Mouse (Mus musculus): ENCODE measurements at regions not wholly inside any gene's neighbourhood (a gene's known extent, or its start where the extent isn't known, plus 50 kb on each side); places are given as distances from the start of the nearest gene placed in this dataset.

DNA sequence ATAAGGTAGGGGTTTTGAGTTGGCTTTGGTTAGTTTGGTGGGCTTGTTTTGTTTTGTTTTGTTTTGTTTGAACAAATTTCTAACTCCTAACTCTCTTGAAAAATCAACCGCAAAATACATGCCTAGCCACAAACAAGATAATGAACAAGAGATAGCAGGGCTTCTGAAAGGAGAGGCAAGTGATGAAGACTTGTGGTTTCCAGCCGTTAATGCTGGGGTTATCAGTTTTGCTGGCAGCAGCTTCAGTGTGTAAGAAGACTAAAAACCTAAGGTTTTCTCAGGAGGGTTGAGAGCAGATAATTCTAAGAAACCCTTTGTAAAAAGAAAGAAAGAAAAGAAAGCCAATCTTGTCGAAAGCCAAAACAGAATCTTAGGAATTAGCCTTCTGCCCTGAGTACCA is 115.6 kb downstream of the Dad1 start:
- no peak for TF ChIP-seq POLR2A (IDR thresholded peaks at IDR 0.05; ENCODE audit: control insufficient read depth, extremely low read depth, insufficient read depth, low read length, poor library complexity)
- no peak for TF ChIP-seq CTCF (IDR thresholded peaks at IDR 0.05; ENCODE audit: borderline replicate concordance, control insufficient read depth, extremely low read depth, insufficient read depth, low read length, poor library complexity)
